Mouse (Mus musculus): ENCODE data around the gene C5ar2. TPM values are rescaled to one million over a fixed set of nuclear protein-coding genes. Genes with fewer than 3 reads are reported as not detected.

The C5ar2 gene
- polyA plus RNA-seq (2014; fragmentation: Nextera tagmentation; extraction: Ambion mirVana): 0.80 and 0.94 TPM in 2 replicates

DNA sequence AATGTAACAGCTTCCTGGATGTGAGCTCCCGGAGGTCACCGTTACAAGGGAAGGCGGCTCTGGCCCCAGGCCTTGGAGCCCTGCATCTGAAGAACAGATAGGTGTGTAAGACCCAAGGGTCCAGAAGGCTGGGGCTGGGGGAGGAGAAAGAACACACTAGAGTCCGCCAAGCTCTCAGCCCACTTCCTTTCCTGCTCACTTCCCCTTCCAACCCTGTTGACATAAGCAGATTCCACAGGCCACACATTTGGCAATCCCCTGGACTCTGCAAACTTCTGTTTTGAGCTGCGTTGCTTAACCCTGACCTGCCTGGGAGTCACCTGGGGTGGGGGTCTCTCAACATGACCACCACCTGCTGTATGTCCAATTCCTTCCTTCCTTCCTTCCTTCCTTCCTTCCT is at the start of gene C5ar2:
TSS of gene C5ar2 (minus strand) at position 88 of the 400 bp plus-strand sequence.
- no peaks in the 10 kb centered on the region for H3K9me3 ChIP-seq (ENCODE audit: control insufficient read depth, low read length)
- no peaks in the 10 kb centered on the region for H3K27me3 ChIP-seq (ENCODE audit: control insufficient read depth, insufficient read depth, low read length)
- WGBS: 56% methylated on average over 5 of the region's 5 CpGs
- no peaks in the 10 kb centered on the region for H3K36me3 ChIP-seq (ENCODE audit: control insufficient read depth, insufficient read depth, low read length)
- H3K4me1 ChIP-seq (ENCODE audit: control insufficient read depth in 2 of 2, insufficient read depth in 2 of 2, low read length in 2 of 2): no peaks in the 10 kb centered on the region
- H3K4me2 ChIP-seq (ENCODE audit: low read length): no peak within 1 kb of the TSS
- no peak within 1 kb of the TSS for H3K9ac ChIP-seq (ENCODE audit: low read length)
- no peak for ATAC-seq (ENCODE audit: insufficient number of reproducible peaks, insufficient read depth, low FRiP score, low read depth)
- H3K27ac ChIP-seq (replicated peaks in 1 of 2; ENCODE audit: control insufficient read depth in 1 of 2, insufficient read depth in 1 of 2, low read depth in 2 of 2, low read length in 2 of 2): 0 out of 4 replicates have a peak within 1 kb of the TSS, but pooled peaks of 1 of the 2 experiments have one; percentile 41
- no peak within 1 kb of the TSS for H3K4me3 ChIP-seq (ENCODE audit: control insufficient read depth in 1 of 2, insufficient read depth in 1 of 2, low read depth in 1 of 2, low read length in 2 of 2)

DNA sequence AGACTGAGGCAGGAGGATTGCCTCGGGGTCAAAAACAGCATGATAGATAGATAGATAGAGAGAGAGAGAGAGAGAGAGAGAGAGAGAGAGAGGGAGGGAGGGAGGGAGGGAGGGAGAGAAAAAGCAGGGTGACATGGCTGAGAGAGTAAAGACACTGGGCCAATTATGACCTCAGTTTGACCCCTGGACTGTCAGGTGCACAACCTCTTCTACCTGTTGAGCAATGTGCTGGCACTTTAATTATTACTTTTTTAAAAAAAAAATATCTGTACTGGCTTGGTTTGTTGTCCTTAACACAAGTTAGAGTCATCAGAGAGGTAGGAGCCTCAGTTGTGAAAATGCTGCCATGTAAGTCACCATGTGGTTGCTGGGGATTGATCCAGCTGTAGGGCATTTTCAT is 43.8 kb upstream of the C5ar2 start:
- H3K4me3 ChIP-seq (ENCODE audit: control insufficient read depth in 1 of 2, insufficient read depth in 1 of 2, low read depth in 1 of 2, low read length in 2 of 2): no peak overlapping the region
- H3K9ac ChIP-seq (ENCODE audit: low read length): no peak overlapping the region
- 79% methylated on average over 1 of the region's 1 CpGs for WGBS
- H3K4me2 ChIP-seq (ENCODE audit: low read length): no peak overlapping the region
- peaks cover 15% of the 10 kb centered on the region for H3K36me3 ChIP-seq (ENCODE audit: control insufficient read depth, insufficient read depth, low read length)
- peaks cover 4 to 8% of the 10 kb centered on the region in 2 experiments for H3K4me1 ChIP-seq (ENCODE audit: control insufficient read depth in 2 of 2, insufficient read depth in 2 of 2, low read length in 2 of 2)
- H3K9me3 ChIP-seq (ENCODE audit: control insufficient read depth, low read length): no peaks in the 10 kb centered on the region
- no peak for ATAC-seq (ENCODE audit: insufficient number of reproducible peaks, insufficient read depth, low FRiP score, low read depth)
- no peak overlapping the region for H3K27ac ChIP-seq (replicated peaks in 1 of 2; ENCODE audit: control insufficient read depth in 1 of 2, insufficient read depth in 1 of 2, low read depth in 2 of 2, low read length in 2 of 2)
- no peaks in the 10 kb centered on the region for H3K27me3 ChIP-seq (ENCODE audit: control insufficient read depth, insufficient read depth, low read length)

DNA sequence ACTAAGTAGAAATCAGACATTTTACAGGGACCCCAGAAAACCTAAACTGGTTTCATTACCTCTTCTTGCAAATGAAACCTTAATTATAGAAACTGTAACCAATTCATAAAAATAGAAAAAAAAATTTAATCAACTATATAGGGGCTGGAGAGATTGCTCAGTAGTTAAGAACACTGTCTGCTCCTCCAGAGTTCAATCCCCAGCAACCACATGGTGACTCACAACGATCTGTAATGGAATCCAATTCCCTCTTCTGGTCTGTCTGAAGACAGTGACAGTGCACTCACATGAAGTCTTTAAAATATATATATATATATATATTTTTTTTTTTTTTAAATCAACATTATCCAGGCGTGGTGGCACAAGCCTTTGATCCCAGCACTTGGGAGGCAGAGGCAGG is 43.1 kb upstream of the C5ar2 start:
- H3K9me3 ChIP-seq (ENCODE audit: control insufficient read depth, low read length): no peaks in the 10 kb centered on the region
- 77% methylated on average over 2 of the region's 2 CpGs for WGBS
- H3K36me3 ChIP-seq (ENCODE audit: control insufficient read depth, insufficient read depth, low read length): peaks cover 22% of the 10 kb centered on the region
- peak overlapping the region; percentile 67 for H3K4me2 ChIP-seq (ENCODE audit: low read length)
- H3K4me3 ChIP-seq (ENCODE audit: control insufficient read depth in 1 of 2, insufficient read depth in 1 of 2, low read depth in 1 of 2, low read length in 2 of 2): peak overlapping the region; percentile 49 to 64
- peak overlapping the region; percentile 77 to 97 for H3K27ac ChIP-seq (replicated peaks in 1 of 2; ENCODE audit: control insufficient read depth in 1 of 2, insufficient read depth in 1 of 2, low read depth in 2 of 2, low read length in 2 of 2)
- ATAC-seq (ENCODE audit: insufficient number of reproducible peaks, insufficient read depth, low FRiP score, low read depth): no peak
- H3K27me3 ChIP-seq (ENCODE audit: control insufficient read depth, insufficient read depth, low read length): no peaks in the 10 kb centered on the region
- peaks cover 4 to 8% of the 10 kb centered on the region in 2 experiments for H3K4me1 ChIP-seq (ENCODE audit: control insufficient read depth in 2 of 2, insufficient read depth in 2 of 2, low read length in 2 of 2)
- H3K9ac ChIP-seq (ENCODE audit: low read length): peak overlapping the region; percentile 83

DNA sequence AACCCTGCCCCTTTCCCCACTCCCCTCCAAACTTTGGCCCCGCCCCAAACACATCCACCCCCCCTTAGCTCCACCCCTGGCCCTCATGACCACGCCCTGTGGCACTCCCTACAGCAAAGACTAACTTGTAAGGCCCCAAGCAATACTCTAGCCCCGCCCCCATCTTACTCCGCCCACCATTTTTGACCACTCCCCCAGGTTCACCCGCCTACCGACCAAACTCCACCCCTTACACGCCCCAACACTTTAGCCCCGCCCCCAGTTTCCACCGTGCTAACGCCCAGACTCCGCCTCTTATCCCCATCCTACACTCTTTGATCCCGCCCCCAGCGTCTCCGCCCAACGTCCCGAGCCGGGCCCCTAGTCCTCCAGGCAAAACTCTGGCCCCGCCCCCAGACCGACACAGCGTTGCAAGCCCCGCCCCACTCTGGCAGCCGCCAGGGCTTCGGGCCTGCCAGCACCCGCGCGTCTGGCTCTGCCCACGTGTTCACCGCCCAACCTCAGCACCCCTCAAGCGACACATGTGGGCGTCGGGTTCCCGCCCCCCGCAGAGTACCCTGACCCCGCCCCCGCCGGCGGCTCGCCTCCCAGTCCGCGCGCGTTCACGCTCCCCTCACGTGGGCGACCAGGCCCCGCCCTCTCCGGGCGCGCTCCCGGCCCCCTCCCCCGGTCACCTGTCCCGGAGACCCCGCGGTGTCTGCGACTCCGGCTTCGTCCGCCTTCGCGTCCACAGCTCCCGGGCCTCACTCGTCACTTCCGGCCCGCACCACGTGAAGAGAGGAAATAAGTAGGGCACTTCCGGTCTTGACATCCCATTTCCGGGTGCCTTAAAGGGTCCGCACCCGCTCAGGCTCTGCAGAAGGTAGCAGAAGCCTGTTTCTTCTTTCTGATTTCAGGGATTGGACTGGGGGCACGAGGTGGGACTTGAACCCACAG is 42.3 kb upstream of the C5ar2 start, which contains the start of gene Ccdc9:
TSS of gene Ccdc9 (minus strand) at position 770 of the 936 bp plus-strand sequence.
- Histone ChIP-seq H3K4me2 (ENCODE audit: low read length) (peak within 1 kb of the TSS; percentile 67), H3K4me3 (ENCODE audit: control insufficient read depth in 1 of 2, insufficient read depth in 1 of 2, low read depth in 1 of 2, low read length in 2 of 2) (peak within 1 kb of the TSS; percentile 49 to 64), H3K27ac (replicated peaks in 1 of 2; ENCODE audit: control insufficient read depth in 1 of 2, insufficient read depth in 1 of 2, low read depth in 2 of 2, low read length in 2 of 2) (peak within 1 kb of the TSS; percentile 77 to 97), H3K9me3 (ENCODE audit: control insufficient read depth, low read length) (no peaks in the 10 kb centered on the region), H3K9ac (ENCODE audit: low read length) (peak within 1 kb of the TSS; percentile 83), H3K36me3 (ENCODE audit: control insufficient read depth, insufficient read depth, low read length) (peaks cover 30% of the 10 kb centered on the region), H3K4me1 (ENCODE audit: control insufficient read depth in 2 of 2, insufficient read depth in 2 of 2, low read length in 2 of 2) (peaks cover 4 to 8% of the 10 kb centered on the region in 2 experiments), H3K27me3 (ENCODE audit: control insufficient read depth, insufficient read depth, low read length) (no peaks in the 10 kb centered on the region)
- WGBS: under 1% methylated on average over 67 of the region's 70 CpGs
- peak; percentile 92 for ATAC-seq (ENCODE audit: insufficient number of reproducible peaks, insufficient read depth, low FRiP score, low read depth)

DNA sequence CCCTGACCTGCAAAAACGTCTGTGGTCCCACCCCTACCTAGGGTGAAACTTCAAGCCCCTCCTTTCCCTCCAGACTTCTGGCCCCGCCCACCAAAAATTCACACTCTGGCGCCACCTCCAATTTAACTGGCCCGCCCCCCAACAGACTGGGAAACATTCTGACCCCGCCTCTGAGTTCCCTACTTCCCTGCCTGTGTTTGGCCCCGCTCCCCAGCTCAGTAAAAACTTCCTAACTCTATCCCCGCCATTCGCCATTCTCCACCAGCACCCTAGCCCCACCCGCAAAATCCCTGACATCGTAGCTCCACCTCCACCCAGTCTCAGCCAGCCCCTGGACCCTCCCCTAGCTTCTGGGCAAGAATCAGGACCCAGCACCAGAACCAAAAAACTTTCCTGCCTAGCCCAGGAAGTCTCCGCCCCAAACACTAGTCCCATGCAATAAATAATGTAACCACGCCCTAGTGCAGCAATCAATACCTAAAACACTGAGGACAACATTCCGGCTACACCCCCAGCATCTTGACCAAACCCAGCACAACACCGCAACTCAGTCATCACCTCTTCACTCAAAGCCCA is 41.6 kb upstream of the C5ar2 start:
- Histone ChIP-seq H3K27ac (replicated peaks in 1 of 2; ENCODE audit: control insufficient read depth in 1 of 2, insufficient read depth in 1 of 2, low read depth in 2 of 2, low read length in 2 of 2) (peak overlapping the region; percentile 12 to 97; a peak in 3 of 4 replicates), H3K9me3 (ENCODE audit: control insufficient read depth, low read length) (no peaks in the 10 kb centered on the region), H3K9ac (ENCODE audit: low read length) (peak overlapping the region; percentile 44), H3K4me3 (ENCODE audit: control insufficient read depth in 1 of 2, insufficient read depth in 1 of 2, low read depth in 1 of 2, low read length in 2 of 2) (peak overlapping the region; percentile 49 to 64), H3K27me3 (ENCODE audit: control insufficient read depth, insufficient read depth, low read length) (no peaks in the 10 kb centered on the region), H3K4me1 (ENCODE audit: control insufficient read depth in 2 of 2, insufficient read depth in 2 of 2, low read length in 2 of 2) (peaks cover 4 to 8% of the 10 kb centered on the region in 2 experiments), H3K36me3 (ENCODE audit: control insufficient read depth, insufficient read depth, low read length) (peaks cover 37% of the 10 kb centered on the region), H3K4me2 (ENCODE audit: low read length) (peak overlapping the region; percentile 67)
- ATAC-seq (ENCODE audit: insufficient number of reproducible peaks, insufficient read depth, low FRiP score, low read depth): peak; percentile 32
- 6% methylated on average over 14 of the region's 14 CpGs for WGBS

DNA sequence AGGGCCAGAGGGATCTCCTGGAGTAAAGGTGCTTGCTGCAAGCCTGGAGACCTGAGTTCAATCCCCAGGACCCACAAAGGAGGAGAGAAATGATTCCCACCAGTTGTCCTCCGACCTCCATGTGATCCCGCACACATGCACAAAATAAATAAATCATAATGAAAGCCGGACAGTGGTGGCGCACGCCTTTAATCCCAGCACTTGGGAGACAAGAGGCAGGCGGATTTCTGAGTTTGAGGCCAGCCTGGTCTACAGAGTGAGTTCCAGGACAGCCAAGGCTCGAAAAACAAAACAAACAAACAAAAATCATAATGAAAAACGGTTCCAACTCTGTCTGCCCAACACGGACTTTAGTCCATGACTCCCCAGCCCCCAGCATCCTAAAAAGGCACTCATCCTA is 41.0 kb upstream of the C5ar2 start:
- no peak for ATAC-seq (ENCODE audit: insufficient number of reproducible peaks, insufficient read depth, low FRiP score, low read depth)
- Histone ChIP-seq H3K4me1 (ENCODE audit: control insufficient read depth in 2 of 2, insufficient read depth in 2 of 2, low read length in 2 of 2) (peaks cover 4 to 8% of the 10 kb centered on the region in 2 experiments), H3K4me3 (ENCODE audit: control insufficient read depth in 1 of 2, insufficient read depth in 1 of 2, low read depth in 1 of 2, low read length in 2 of 2) (peak overlapping the region in 1 of 2 experiments; percentile 64; a peak in 1 of 4 replicates), H3K27me3 (ENCODE audit: control insufficient read depth, insufficient read depth, low read length) (no peaks in the 10 kb centered on the region), H3K9ac (ENCODE audit: low read length) (no peak overlapping the region), H3K9me3 (ENCODE audit: control insufficient read depth, low read length) (no peaks in the 10 kb centered on the region), H3K27ac (replicated peaks in 1 of 2; ENCODE audit: control insufficient read depth in 1 of 2, insufficient read depth in 1 of 2, low read depth in 2 of 2, low read length in 2 of 2) (peak overlapping the region in 1 of 2 experiments; percentile 97; a peak in 2 of 4 replicates), H3K36me3 (ENCODE audit: control insufficient read depth, insufficient read depth, low read length) (peaks cover 44% of the 10 kb centered on the region), H3K4me2 (ENCODE audit: low read length) (peak overlapping the region; percentile 67)
- 73% methylated on average over 9 of the region's 9 CpGs for WGBS

DNA sequence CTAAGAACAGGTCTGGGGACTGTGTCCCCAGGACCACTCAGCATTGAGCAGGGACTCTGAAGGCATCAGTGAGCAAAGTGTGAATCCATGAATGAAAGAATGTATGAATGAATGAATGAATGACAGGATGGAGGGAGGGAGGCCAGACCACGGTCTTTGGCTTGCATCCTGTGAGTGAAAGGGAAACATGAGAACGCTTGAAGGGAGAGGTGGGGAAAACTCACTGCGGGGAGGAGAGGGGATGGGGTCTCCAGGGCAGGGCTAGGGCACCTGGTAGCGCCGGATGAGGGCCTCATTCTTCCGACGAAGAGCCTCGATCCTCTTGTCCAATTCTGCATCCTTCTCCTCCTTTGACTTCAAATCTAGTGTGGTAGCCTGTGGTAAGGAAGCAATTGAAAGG is 40.0 kb upstream of the C5ar2 start:
- ATAC-seq (ENCODE audit: insufficient number of reproducible peaks, insufficient read depth, low FRiP score, low read depth): no peak
- Histone ChIP-seq H3K27me3 (ENCODE audit: control insufficient read depth, insufficient read depth, low read length) (no peaks in the 10 kb centered on the region), H3K9me3 (ENCODE audit: control insufficient read depth, low read length) (no peaks in the 10 kb centered on the region), H3K9ac (ENCODE audit: low read length) (no peak overlapping the region), H3K27ac (replicated peaks in 1 of 2; ENCODE audit: control insufficient read depth in 1 of 2, insufficient read depth in 1 of 2, low read depth in 2 of 2, low read length in 2 of 2) (no peak overlapping the region), H3K4me3 (ENCODE audit: control insufficient read depth in 1 of 2, insufficient read depth in 1 of 2, low read depth in 1 of 2, low read length in 2 of 2) (no peak overlapping the region), H3K4me1 (ENCODE audit: control insufficient read depth in 2 of 2, insufficient read depth in 2 of 2, low read length in 2 of 2) (peaks cover 4 to 8% of the 10 kb centered on the region in 2 experiments), H3K36me3 (ENCODE audit: control insufficient read depth, insufficient read depth, low read length) (peaks cover 50% of the 10 kb centered on the region), H3K4me2 (ENCODE audit: low read length) (no peak overlapping the region)
- 90% methylated on average over 8 of the region's 8 CpGs for WGBS
